Mouse (Mus musculus) left cerebral cortex, postnatal 36 days (tissue): ENCODE data around the gene Cmya5. TPM values are rescaled to one million over a fixed set of nuclear protein-coding genes. Genes with fewer than 3 reads are reported as not detected.

ENCODE experiments used
- DNase-seq, 2 experiments: peaks; one replicate each; pipeline ENCODE4 v3.0.0; 2021 to 2022; ENCODE audit warnings: low spot score in 2 of 2, mixed read lengths in 1 of 2
- intact Hi-C: fragments of 180-260 bp; cut with DNase I; formaldehyde crosslinking; loops from one replicate; pipeline ENCODE4 v1.15.1; 2025
- total RNA-seq, 2 experiments: library from RNA; stranded (reverse); gene quantifications; 2 replicates each; pipeline ENCODE4 v1.2.3; 2021

The Cmya5 gene
- total RNA-seq, 2 experiments from 2014 or later = 5.1 to 5.4 TPM

- no peak for DNase-seq
- intact Hi-C loops = no loop called here
These were observed 138.2 kb downstream of the Cmya5 start for GRCm38 (mm10) chr13:93006347-93006746.

- intact Hi-C loops = loop anchor here (5.0 kb wide), 1 partner anchor 298 kb away; no protein-coding TSS in a partner anchor
- no peak for DNase-seq
These were observed 140.5 kb downstream of the Cmya5 start for GRCm38 (mm10) chr13:93004003-93004402.

GRCm38 (mm10) chr13:93002456-93002855 lies 142.1 kb downstream of the Cmya5 start:
- intact Hi-C loops = loop anchor here (5.0 kb wide), 1 partner anchor 300 kb away; no protein-coding TSS in a partner anchor
- DNase-seq = peak in 1 of 2 experiments; percentile 61

- intact Hi-C loops = loop anchor here (2.0 to 5.0 kb wide), 2 partner anchors 58 to 302 kb away; no protein-coding TSS in a partner anchor
- DNase-seq = peak; percentile 70 to 73
These were observed 143.7 kb downstream of the Cmya5 start for GRCm38 (mm10) chr13:93000640-93001351.

- peak; percentile 76 to 79 for DNase-seq
- intact Hi-C loops = loop anchor here (2.0 to 5.0 kb wide), 2 partner anchors 59 to 302 kb away; no protein-coding TSS in a partner anchor
These were observed 144.7 kb downstream of the Cmya5 start for GRCm38 (mm10) chr13:92999860-93000259.

- intact Hi-C loops = no loop called here
- no peak for DNase-seq
These were observed 149.8 kb downstream of the Cmya5 start for GRCm38 (mm10) chr13:92994743-92995142.

- no peak for DNase-seq
- intact Hi-C loops = no loop called here
These were observed 151.7 kb downstream of the Cmya5 start for GRCm38 (mm10) chr13:92992823-92993222.

Other genes with a start within 250 kb of the Cmya5 start
- gene Tent2, start 47.7 kb upstream of the Cmya5 start, total RNA-seq = 10 to 100 TPM; 23.8 to 29.4 TPM
- gene Homer1, start 154.9 kb upstream of the Cmya5 start, total RNA-seq = 100 to 1,000 TPM; 284 to 371 TPM